Mouse (Mus musculus) spleen, postnatal 36 days (tissue): ENCODE measurements at regions not wholly inside any gene's neighbourhood (a gene's known extent, or its start where the extent isn't known, plus 50 kb on each side); places are given as distances from the start of the nearest gene placed in this dataset.

ENCODE experiments used
- DNase-seq, 2 experiments: peaks; one replicate each; pipeline ENCODE4 v3.0.0; 2022; ENCODE audit warnings: low spot score in 2 of 2, mixed read lengths in 1 of 2

DNA sequence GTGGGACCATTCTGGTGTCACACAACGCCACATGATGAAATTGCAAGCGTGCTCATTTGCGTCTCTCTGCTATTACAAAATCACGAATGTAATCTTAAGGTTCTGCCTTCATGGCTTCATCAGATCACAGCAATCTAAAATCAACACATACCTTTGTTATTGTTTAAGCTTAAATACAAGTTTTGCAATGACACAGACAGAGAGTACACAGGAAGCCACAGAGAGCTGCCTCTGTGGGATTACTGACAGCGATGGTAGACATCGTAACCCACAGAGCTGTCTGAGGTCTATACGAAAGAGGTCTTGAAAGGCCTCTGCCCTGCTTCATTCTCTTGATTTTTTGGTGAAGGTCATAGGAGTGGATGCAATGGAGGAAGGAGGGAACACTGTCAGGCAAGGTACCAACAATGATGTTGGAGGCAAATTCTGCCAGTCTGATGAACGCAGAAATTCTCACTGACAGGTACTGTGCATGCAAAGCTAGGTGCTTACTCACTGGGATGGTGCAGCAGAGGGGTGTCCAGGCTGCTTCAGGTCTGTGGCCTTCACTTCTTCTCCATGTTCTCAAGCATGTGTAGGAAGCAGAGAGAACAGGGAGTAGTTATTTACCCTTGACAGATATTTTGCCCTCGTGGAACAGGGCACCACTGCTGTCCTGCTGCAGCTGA is 226.5 kb downstream of the Gm19410 start:
- no peak for DNase-seq

DNA sequence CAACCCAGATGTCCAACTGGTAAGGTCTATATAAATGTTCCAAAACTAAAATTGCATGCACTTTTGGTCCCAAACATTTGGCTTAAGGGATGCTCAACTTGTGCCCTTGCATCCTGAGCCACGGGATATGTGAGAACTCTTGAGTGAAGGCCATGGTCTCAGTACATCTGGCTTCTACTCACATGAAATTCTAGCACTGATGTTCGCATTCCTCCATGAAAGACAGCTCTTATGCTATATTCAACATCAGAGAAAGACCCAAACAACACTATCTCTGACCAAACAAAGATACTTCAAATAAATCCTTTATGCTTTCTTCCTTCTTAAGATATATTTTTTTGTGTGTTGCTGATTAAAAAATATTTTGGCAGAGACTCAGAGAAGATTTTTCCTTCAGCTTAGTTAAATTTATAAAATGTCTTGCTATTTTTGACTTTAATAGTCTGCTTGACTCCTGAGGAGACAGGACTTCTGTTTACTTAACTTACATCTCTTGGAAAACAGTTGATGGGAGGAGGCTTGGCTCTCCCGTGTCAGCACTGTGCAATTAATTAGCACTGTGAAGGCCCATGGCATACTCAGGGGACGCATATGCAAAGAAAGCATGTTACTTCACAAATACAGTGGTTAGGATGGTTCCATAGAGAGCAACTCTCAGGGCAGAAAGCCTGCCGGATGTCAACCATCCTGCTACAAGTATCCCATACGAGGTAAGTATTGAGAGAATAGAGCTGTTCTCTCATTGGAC is 230.9 kb downstream of the Gm19410 start:
- no peak for DNase-seq

DNA sequence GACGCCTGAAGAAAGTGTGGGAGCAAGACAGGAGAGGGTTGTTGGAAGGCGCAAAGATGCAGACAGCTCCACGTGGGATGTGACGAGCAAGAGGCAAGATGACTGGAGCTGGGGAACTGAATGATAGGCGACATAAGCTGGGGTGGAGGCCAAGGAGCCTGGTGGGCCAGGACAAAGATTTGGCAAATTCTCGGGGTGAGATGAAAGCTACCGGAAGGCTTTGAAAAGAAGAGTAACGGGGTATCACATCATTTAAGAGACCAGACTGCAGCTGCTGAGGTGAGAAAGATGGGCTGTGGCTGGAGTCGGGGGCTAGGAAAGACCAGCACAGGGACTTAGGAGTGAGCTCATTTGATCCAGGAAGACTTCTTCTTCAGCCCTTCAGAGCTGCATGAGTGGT is 234.0 kb downstream of the Gm19410 start:
- no peak for DNase-seq

DNA sequence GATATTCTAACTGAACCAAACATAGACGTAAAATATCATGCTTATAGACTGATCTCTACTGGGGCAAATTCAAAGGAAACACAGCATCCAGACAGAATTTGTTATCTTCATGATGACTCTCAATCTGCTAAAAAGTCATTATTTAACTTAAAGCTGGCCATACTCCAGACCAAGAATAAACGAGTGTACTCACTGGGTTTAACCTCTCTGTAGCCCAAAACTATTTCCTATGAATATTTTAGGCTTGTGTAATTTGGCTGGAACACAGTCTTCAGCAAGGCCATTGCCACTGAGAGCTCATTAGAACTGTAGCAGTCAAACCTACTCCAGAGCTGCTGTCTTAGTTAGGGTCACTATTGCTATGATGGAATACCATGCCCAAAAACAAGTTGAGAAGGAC is 238.8 kb downstream of the Gm19410 start:
- DNase-seq, result no peak

DNA sequence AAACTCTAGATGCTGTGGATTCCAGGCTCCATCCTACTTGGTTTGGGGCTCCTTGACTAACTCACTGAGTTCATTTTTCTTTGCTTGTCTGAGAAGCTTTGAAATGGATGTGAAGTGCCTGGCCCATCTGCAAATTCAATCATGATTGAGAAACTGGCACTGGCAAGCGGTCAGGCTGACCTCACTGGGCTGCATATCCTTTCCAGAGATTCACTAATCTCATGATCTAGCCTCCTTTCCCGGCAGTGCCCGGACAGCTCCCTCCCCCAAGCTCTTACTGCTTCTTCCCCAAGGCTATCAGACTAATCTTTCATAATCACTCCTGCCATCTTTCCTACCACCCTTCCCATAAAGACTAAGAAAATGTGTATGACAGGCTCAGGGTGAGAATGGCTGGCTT is 239.9 kb downstream of the Gm19410 start:
- no peak for DNase-seq

DNA sequence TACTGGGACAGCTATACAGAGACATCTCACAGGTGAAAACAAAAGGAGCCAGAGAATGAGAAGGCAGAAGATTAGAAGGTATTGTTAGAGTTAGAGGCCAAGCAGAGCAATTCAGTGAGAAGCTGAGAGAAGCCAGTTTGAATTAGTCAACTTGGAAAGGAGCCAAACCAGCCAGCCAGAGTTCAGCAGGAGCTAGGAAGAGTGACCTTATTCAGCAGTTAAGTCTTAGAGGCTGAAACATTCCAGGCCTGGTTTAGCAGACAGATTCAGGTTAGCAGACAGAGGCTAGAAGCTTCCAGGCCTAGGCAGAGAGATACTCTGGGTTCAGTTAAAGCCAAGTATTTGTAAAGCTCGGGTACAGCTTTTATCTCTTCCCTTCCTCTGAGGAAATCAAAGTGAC is 242.1 kb downstream of the Gm19410 start:
- no peak for DNase-seq

DNA sequence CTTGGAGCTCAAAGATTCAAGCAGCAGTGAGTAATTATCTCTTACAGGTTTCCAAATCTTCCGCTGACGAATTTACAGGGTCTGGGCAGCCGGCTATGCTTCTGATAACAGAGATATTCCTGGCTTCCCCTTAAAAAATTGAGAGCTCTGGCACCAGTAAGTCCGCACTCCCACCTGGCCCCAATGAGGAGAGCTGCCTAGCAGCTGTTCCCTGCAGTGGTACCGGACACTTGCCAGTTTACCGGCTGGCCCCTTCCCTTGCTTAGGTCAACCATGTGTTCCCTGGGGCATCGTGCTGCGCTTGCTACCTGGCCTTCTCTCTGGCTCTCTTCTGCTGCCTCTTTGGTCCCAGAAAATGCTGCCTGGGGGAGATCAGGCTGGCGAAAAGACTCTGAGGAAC is 244.0 kb downstream of the Gm19410 start:
- no peak for DNase-seq

DNA sequence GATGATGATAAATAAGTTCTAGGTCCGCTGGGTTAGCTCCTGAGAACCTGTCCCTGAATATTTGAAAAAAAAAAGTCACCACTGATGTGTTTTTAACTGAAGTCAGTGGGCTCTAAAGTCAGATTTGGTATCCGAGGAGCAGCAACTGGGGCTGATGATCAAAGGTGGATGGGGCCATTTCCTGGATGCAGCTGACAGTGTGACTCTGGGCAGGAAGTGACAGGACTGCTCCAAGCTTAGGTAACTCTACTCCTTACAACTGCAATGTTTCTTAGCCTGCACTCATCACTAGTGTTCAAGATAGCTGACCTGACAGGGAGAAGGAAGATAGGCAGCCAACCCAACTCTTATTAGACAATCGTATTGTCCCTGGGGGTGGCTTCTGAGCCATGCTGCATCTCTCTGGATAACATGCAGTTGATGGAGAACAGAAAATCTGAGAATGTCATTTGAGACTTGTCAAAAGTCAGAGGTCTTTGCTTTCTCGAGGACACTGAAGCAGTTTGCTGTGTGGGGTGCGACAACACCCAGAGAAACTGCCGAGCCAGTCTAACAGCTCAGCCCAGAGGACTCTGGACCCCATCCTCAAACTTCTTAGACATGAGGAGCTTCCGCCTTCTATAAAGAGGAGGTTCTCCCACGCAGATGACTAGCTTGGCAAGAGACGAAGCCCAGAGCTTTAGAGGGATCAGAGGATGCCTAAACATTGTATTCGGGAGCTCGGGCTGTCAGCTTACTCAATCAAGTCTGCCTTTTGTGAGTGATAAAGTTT is 245.0 kb downstream of the Gm19410 start:
- DNase-seq, result peak in 1 of 2 experiments; percentile 11

DNA sequence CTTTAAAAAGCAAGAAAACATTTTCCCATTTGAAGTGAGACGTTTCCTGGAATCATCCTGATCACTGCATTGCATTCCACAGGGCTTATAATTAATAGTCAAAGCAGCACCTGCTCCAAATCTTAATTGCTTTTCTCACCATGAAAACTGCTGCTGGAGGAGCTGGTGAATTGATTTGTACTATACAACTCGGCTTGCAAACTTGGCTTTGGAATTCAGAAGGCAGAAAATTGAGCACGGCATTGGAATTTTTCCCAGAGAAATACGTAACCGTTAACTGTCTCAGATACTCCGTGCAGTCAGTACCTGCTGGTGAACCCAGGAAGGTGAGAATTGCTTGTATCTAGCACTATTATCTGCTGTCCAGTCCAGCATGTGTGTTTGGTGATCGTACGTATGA is 249.3 kb downstream of the Gm19410 start:
- DNase-seq, result no peak

DNA sequence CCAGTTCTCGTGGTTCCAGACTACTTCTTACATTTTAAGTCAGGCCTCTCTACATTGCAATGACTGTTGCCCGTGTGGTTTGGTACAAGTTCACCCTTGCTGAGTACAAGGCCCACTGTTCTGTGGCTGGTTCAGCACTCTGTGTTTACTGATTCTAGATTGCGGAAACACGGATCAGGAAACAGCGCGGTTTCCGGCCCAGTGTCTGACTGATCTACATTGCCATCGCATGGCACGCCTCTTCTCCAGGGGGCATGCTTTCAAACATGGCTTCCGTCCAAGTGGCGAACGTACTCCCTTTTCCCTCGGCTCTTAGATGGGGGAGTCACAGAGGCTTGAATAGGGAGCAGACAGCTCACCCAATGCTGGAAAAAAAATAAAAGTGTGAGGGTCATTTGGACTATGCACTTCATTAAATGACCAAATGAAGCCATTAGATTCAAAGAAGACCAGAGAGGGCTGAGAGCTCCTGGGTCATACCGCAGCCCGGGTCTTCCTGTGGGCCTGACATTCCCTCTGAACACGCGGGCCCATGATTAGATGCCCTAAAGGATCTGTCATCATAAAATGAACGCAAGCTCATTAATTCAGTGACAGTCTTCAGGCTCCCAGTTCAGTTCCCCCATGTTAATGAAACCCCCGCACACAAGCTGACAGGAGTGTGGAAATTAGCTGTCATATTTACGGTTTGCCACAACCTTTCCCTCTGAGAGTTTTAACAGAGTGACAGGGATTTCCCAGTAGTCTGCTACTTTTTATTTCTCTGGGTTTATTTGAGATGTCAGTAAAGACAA is 250.9 kb downstream of the Gm19410 start:
- peak; percentile 10 to 17 for DNase-seq

DNA sequence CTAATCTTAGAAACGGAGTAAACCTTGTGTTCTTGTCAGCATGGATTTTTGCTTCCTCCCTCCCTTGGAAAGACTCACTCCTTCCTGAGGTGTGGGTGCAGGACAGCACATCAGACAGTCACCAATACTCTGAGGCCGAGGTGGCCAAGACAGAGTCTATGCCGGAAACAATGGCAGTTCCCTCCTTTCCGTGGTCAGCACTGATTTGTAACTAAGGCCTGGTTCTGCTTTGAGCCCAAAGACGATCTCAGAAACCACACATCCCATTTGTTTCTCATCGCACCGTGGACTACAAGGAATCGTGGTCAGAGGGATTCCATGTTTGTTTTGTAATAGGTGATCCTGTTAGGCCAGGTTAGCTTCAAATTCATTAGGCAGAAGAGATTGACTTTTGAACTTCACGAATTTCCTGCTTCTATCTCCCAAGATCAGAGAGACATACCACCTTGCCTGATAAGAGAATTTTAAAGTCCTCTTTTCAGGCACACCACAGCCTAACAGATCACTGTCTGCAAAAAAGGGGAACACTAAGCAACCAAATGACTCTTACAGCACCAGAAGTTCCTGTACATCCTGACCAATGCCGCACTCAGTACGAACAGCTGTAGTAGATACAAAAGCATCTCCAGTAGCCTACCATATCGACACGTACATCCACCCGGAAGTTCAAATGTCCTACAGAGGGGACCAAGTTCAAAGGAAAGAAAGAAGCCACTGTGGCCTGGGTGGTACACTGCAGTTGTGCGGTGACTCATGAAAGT is 253.6 kb downstream of the Gm19410 start:
- no peak for DNase-seq

DNA sequence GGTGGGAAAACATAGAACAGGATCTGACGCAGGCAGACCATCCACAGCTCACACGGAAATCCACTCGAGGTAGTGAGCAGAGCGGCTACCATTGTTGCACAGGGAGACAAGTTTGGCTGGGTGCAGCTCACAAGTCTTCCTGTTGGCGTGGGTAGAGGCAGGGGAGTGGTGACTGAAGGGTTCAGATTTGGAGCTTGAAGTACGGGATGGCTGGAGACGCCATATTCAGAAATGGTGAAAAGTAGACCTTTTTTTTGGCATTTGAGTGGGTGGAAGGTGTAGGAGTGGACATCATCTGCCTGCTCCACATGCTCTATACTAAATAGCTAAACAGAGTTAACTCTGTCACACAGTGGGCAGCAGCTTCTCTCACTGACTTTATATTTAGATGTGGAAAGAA is 254.3 kb downstream of the Gm19410 start:
- DNase-seq, result no peak

DNA sequence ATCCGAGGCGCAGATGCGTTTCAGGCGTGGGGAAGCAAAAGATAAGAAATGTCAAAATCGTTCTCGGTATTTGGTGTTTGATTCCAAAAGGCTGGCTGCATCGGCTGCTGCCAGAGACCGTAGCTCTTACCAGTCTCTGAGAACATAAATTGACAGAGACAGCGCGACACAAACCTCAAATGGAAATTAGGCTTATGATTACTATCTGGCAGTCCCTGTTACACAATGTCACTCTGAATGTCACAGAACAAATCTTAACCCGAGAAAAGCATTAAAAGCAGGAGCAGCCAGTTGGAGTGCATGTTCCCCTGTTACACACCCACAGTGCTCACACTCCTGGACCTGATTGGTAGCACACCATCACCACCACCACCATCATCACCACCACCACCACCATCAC is 262.0 kb downstream of the Gm19410 start:
- no peak for DNase-seq

DNA sequence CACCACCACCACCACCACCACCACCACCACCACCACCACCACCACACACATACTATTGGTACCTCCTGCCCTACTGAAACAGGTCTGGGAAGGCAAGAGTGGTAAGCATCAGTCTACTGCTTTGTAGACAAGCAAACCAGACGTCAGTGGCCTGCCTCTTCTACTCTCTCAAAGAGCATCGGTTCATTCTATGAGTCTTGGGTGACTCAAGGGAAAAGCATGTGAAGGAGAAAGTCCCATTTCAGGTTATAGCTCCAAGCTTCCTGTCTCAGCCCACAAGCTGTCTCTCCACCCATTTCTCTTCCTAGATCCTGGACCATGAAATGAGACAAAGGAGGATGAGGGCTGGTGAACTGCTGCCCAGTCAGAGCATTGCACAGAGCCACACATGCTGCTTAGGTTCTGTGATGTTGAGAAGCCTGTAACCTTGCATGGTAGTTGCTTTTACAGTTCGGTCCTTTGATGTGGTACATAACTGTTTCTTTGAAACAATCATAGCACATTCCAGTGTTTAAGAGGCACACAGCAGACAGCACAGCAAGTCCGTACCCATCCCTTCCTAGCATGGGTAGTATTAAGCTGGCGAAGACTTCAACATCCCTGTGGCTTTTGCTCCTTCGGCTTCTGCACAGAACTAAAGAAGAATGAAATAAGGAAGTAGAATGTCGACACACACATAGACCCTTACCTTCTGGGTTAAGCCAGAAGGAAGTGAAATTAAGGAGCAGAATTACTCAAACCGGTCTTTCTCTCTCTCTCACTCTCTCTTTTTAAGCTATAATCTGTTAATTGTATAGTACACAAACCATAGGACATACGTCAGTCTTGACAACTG is 262.7 kb downstream of the Gm19410 start:
- DNase-seq, result no peak

DNA sequence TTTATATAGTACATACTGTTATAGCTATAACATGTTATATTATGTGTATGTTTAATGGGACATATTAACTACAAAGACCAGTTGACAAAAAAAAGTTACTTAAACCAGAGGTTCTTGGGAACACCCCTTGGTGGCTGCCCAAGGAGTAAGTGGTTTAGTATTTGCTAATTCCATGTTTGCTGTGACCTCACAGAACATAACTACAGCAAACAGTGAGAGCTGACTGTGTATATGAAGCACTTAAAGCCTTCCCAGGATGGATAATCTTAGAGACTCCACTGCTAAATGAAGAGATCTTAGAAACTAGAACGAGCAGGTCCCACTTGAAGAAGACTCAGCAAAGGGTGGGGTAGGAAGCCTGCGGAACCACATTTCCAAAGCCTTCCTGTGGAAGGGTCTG is 263.9 kb downstream of the Gm19410 start:
- no peak for DNase-seq

DNA sequence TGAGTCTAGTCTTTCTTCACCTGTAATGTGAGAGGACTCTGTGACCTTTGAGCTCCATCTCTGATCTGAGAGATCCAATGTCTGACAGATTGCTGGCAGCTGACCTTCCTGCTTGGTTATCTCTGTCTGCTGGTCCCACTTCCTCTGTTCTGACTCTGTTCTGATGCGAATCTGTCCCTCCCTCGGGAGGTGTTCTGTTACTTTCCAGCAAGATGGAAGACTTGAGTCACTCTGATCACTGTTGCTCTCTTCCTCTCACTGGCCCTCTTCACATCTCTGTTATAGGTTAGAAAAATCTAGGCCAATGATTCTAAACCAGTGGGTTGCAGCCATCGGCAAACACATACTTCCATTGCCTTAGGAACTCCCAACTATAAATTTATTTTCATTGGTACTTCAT is 264.6 kb downstream of the Gm19410 start:
- DNase-seq, result no peak

DNA sequence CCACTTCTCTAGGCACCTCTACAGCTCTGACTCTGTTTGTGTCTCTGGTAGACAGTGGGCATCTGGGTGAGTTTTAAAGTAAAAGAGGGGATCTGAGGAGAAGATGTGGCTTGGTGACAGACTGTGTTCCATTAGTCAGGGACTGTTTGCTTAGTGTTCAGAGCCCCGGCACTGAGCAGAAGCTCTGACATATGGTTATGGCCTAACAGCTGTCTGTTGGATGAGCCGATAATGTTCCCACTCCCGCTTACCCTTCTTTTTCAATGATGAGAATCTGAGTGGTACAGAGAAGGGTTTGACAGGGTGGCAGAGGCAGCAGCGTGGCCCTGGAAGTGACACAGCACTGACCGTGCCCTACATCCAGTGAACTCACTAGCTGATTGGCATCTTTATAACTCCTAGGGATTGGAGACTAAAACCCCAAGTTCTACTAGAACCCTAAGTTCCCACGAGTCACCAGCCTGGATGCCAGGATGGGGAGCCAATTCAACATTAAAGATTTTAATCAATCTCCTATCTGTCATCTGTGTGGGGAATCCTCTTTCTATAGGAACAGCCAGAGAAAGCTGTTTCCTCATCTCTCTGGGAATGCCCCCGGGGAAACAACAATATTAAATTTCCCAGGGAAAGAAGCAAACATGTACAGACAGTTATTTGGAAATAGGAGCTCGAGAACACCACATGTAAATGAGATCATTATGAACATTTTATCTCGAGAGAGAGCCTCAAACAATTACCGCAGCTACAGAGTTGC is 266.6 kb downstream of the Gm19410 start:
- DNase-seq, result no peak

DNA sequence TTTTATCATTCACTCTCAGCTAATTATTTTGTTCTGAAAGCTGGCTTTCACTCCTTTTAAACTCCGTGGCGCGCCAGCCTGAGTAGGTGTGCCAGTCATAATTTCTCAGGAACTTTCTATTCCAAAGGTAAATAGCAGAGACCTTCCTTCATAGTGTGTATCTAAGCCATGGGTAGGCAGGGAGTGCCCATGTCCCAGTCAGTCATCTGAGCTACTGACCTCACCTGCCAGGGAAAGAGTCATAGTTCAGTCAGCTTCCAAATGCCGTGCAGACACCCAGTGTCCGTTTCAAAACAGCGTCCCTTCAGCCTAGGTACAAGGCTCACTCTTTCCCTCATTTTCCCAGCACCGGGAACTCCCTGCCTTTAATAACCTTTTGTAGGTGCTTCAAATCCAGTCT is 269.7 kb downstream of the Gm19410 start:
- no peak for DNase-seq

DNA sequence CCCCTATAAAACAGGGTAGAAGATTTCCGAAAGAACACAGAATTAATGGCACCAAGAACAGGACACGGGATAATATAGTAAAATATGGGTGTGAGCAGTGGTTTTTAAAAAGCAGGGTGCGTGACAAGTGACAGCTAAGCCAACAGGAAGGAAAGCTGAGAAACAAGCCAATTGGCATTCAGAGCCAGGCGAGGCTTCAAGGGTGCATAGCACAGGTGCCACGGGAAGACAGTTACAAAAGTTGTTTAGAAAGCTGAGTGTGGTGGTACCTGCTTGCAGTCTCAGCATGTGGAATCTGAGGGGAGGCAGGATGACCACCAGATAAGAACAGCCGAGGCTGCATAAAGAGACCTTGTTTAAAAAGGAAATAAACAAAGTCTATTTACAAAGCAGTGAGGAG is 270.7 kb downstream of the Gm19410 start:
- no peak for DNase-seq
